In the genomic region with DNA sequence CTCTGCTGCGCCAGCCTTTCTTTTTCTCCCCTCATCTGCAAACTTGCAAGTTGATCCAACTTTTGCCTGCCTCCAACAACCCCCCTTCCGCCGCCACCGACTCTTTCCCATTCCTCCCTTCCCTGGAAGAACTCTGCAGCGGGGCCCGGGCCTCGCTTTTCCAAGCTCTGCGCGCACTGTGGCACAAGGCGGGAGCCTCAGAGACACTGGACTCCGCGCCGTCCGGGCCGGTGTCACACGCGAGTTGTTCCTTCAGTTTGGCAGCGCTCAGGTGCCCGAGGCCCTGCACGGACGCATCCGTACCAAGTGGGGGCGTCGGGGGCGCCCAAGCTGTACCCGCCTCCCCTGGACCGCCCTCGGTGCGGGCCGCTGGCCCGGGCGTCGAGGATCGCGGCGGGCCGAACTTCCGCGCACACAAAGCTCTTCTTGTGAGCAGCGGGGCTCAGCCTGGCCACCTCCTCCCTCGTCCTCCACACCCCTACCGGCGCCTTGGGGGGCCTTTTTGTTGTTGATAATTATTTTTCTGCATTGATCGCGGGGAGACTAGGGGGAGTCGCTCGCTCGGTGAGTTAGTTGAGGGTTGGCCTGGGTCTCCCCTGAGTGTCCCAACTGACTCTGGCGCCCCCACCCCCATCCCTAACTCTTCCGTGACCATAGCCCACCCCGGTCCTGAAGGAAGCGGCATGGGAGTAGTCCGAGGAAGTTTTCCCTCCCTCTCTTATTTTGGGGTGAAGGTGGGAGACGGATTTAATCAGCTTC, we compare ENCODE assay signal across 8 mouse cellular contexts. TPM values are rescaled to one million over a fixed set of nuclear protein-coding genes. Genes with fewer than 3 reads are reported as not detected.
A peak's percentile ranks its signal among the peaks of the same experiment; 100 is the strongest.
DNase-seq lines count a peak whose midpoint lies in the region; ATAC-seq and TF ChIP-seq lines count a peak whose summit lies in the region.

No protein-coding gene starts in this region.

- peaks cover 31% of the 10 kb centered on the region for H3K4me1 ChIP-seq in heart, postnatal 0 days (ENCODE audit: control insufficient read depth, insufficient read depth)
- H3K4me1 ChIP-seq in limb, embryonic 13.5 days, result peaks cover 55% of the 10 kb centered on the region
- H3K4me1 ChIP-seq in midbrain, embryonic 16.5 days (ENCODE audit: control insufficient read depth, insufficient read depth, low read length), result peaks cover 29% of the 10 kb centered on the region

- H3K4me3 ChIP-seq in heart, postnatal 0 days (ENCODE audit: low read depth, low read length), result peak overlapping the region; percentile 80
- H3K4me3 ChIP-seq in limb, embryonic 13.5 days, result peak overlapping the region; percentile 95
- H3K4me3 ChIP-seq in midbrain, embryonic 16.5 days (ENCODE audit: low read depth, low read length), result peak overlapping the region; percentile 55

- no peak for TF ChIP-seq EP300 in heart, postnatal 0 days (IDR thresholded peaks at IDR 0.05; ENCODE audit: low read depth)

- TF ChIP-seq CTCF in heart, postnatal 0 days (IDR thresholded peaks at IDR 0.05; ENCODE audit: low read depth), result no peak

- H3K4me2 ChIP-seq in heart, postnatal 0 days (ENCODE audit: low read depth, low read length), result peak overlapping the region; percentile 81
- H3K4me2 ChIP-seq in limb, embryonic 13.5 days (replicated peaks), result peak overlapping the region; percentile 96
- H3K4me2 ChIP-seq in midbrain, embryonic 16.5 days (ENCODE audit: low read length), result peak overlapping the region; percentile 88

- 4% methylated on average over 47 of the region's 54 CpGs for WGBS in heart, postnatal 0 days
- 1% methylated on average over 54 of the region's 54 CpGs for WGBS in limb, embryonic 13.5 days
- 2% methylated on average over 48 of the region's 54 CpGs for WGBS in midbrain, embryonic 16.5 days

- no peaks in the 10 kb centered on the region for H3K9me3 ChIP-seq in heart, postnatal 0 days (replicated peaks; ENCODE audit: control insufficient read depth, low read length)
- H3K9me3 ChIP-seq in limb, embryonic 13.5 days, result no peaks in the 10 kb centered on the region
- no peaks in the 10 kb centered on the region for H3K9me3 ChIP-seq in midbrain, embryonic 16.5 days (replicated peaks; ENCODE audit: control insufficient read depth, low read length, poor library complexity, severe bottlenecking)

- peak; percentile 65 to 70 for DNase-seq in spleen, postnatal 10 days (ENCODE audit: low spot score in 2 of 2)
- no peak for DNase-seq in spleen, adult 12 weeks (ENCODE audit: low spot score)
- peak; percentile 53 for DNase-seq in embryo, embryonic 10 days (ENCODE audit: low spot score)
- DNase-seq in heart, postnatal 0 days (ENCODE audit: low spot score), result no peak
- DNase-seq in frontal cortex, postnatal 36 days (ENCODE audit: low spot score in 2 of 2), result no peak
- no peak for DNase-seq in layer of hippocampus, adult 18-20 months (ENCODE audit: low spot score in 2 of 2)

- peak; percentile 42 for ATAC-seq in heart, postnatal 0 days (ENCODE audit: insufficient read depth, low read depth)
- ATAC-seq in limb, embryonic 13.5 days (ENCODE audit: low FRiP score, low read depth), result peak; percentile 13; the same call in 1 of the 2 replicates
- peak; percentile 30; the same call in 1 of the 2 replicates for ATAC-seq in midbrain, embryonic 16.5 days

- peak overlapping the region; percentile 94 for H3K27ac ChIP-seq in heart, postnatal 0 days (ENCODE audit: low read depth)
- peak overlapping the region; percentile 98 for H3K27ac ChIP-seq in limb, embryonic 13.5 days
- peak overlapping the region; percentile 79 for H3K27ac ChIP-seq in midbrain, embryonic 16.5 days (ENCODE audit: low read length)

- H3K9ac ChIP-seq in heart, postnatal 0 days (replicated peaks; ENCODE audit: low read depth, low read length), result peak overlapping the region; percentile 95
- H3K9ac ChIP-seq in limb, embryonic 13.5 days, result peak overlapping the region; percentile 99
- peak overlapping the region; percentile 76 for H3K9ac ChIP-seq in midbrain, embryonic 16.5 days (ENCODE audit: low read depth, low read length)

- H3K27me3 ChIP-seq in heart, postnatal 0 days (ENCODE audit: control insufficient read depth, insufficient read depth, low read length), result no peaks in the 10 kb centered on the region
- H3K27me3 ChIP-seq in limb, embryonic 13.5 days, result no peaks in the 10 kb centered on the region
- H3K27me3 ChIP-seq in midbrain, embryonic 16.5 days (ENCODE audit: control insufficient read depth, insufficient read depth, low read depth, low read length), result no peaks in the 10 kb centered on the region

- H3K36me3 ChIP-seq in heart, postnatal 0 days (replicated peaks; ENCODE audit: control insufficient read depth, insufficient read depth, low read length), result peaks cover 14% of the 10 kb centered on the region
- peaks cover 34% of the 10 kb centered on the region for H3K36me3 ChIP-seq in limb, embryonic 13.5 days
- H3K36me3 ChIP-seq in midbrain, embryonic 16.5 days (ENCODE audit: control insufficient read depth, insufficient read depth, low read length), result no peaks in the 10 kb centered on the region

RNA-seq across cellular contexts. Expression of a gene that starts 0.8 kb away (rescaled TPM):
- total RNA-seq in heart, postnatal 0 days (2014; rRNA removed; ENCODE audit: low replicate concordance), result 59.9 and 73.2 TPM in 2 replicates
- polyA plus RNA-seq in heart, postnatal 0 days (2015; fragmentation: Nextera tagmentation; extraction: Ambion mirVana), result 59.7 and 60.9 TPM in 2 replicates
- 198 and 204 TPM in 2 replicates for polyA plus RNA-seq in limb, embryonic 13.5 days (2015; fragmentation: Nextera tagmentation; extraction: Ambion mirVana)
- 43.5 and 43.9 TPM in 2 replicates for polyA plus RNA-seq in midbrain, embryonic 16.5 days (2015; fragmentation: Nextera tagmentation; extraction: Ambion mirVana)
- total RNA-seq in layer of hippocampus, adult 18-20 months (2021), result 10 to 100 TPM; 15.0 to 15.2 TPM

RNA-seq across cellular contexts. Expression of a gene that starts 5.5 kb away (rescaled TPM):
- 132 and 145 TPM in 2 replicates for total RNA-seq in heart, postnatal 0 days (2014; rRNA removed; ENCODE audit: low replicate concordance)
- polyA plus RNA-seq in heart, postnatal 0 days (2015; fragmentation: Nextera tagmentation; extraction: Ambion mirVana), result 335 and 371 TPM in 2 replicates
- polyA plus RNA-seq in limb, embryonic 13.5 days (2015; fragmentation: Nextera tagmentation; extraction: Ambion mirVana), result 224 and 233 TPM in 2 replicates
- polyA plus RNA-seq in midbrain, embryonic 16.5 days (2015; fragmentation: Nextera tagmentation; extraction: Ambion mirVana), result 247 and 252 TPM in 2 replicates
- total RNA-seq in layer of hippocampus, adult 18-20 months (2021), result 100 to 1,000 TPM in 1 of 2 experiments, 10 to 100 TPM in 1; 94.8 to 109 TPM

RNA-seq across cellular contexts. Expression of a gene that starts 14.7 kb away (rescaled TPM):
- total RNA-seq in heart, postnatal 0 days (2014; rRNA removed; ENCODE audit: low replicate concordance), result 11.3 and 16.6 TPM in 2 replicates
- polyA plus RNA-seq in heart, postnatal 0 days (2015; fragmentation: Nextera tagmentation; extraction: Ambion mirVana), result 6.7 and 8.9 TPM in 2 replicates
- 5.1 and 6.1 TPM in 2 replicates for polyA plus RNA-seq in limb, embryonic 13.5 days (2015; fragmentation: Nextera tagmentation; extraction: Ambion mirVana)
- polyA plus RNA-seq in midbrain, embryonic 16.5 days (2015; fragmentation: Nextera tagmentation; extraction: Ambion mirVana), result 4.3 and 4.9 TPM in 2 replicates
- 1 to 10 TPM; 1.5 to 2.2 TPM for total RNA-seq in layer of hippocampus, adult 18-20 months (2021)

RNA-seq across cellular contexts. Expression of a gene that starts 31.7 kb away (rescaled TPM):
- 81.5 and 110 TPM in 2 replicates for total RNA-seq in heart, postnatal 0 days (2014; rRNA removed; ENCODE audit: low replicate concordance)
- polyA plus RNA-seq in heart, postnatal 0 days (2015; fragmentation: Nextera tagmentation; extraction: Ambion mirVana), result 47.8 and 54.4 TPM in 2 replicates
- 31.0 and 34.4 TPM in 2 replicates for polyA plus RNA-seq in limb, embryonic 13.5 days (2015; fragmentation: Nextera tagmentation; extraction: Ambion mirVana)
- polyA plus RNA-seq in midbrain, embryonic 16.5 days (2015; fragmentation: Nextera tagmentation; extraction: Ambion mirVana), result 26.9 and 28.2 TPM in 2 replicates
- 10 to 100 TPM; 33.8 to 34.6 TPM for total RNA-seq in layer of hippocampus, adult 18-20 months (2021)

RNA-seq across cellular contexts. Expression of a gene that starts 43.6 kb away (rescaled TPM):
- total RNA-seq in heart, postnatal 0 days (2014; rRNA removed; ENCODE audit: low replicate concordance), result 0.77 TPM in 1 of 2 replicates, not detected in the other
- polyA plus RNA-seq in heart, postnatal 0 days (2015; fragmentation: Nextera tagmentation; extraction: Ambion mirVana), result 0.15 and 0.27 TPM in 2 replicates
- polyA plus RNA-seq in limb, embryonic 13.5 days (2015; fragmentation: Nextera tagmentation; extraction: Ambion mirVana), result 2.8 and 3.2 TPM in 2 replicates
- polyA plus RNA-seq in midbrain, embryonic 16.5 days (2015; fragmentation: Nextera tagmentation; extraction: Ambion mirVana), result 46.0 and 48.9 TPM in 2 replicates
- 10 to 100 TPM; 21.0 to 23.1 TPM for total RNA-seq in layer of hippocampus, adult 18-20 months (2021)

Comparison
In these comparisons a context has a peak if more than half of its experiments do, and no peak if none do; other contexts are left out.
1. DNase-seq: peak in spleen, postnatal 10 days (2 of 2) and embryo, embryonic 10 days (single experiment); none in spleen, adult 12 weeks (single experiment), heart, postnatal 0 days (single experiment), frontal cortex, postnatal 36 days (0 of 2) and layer of hippocampus, adult 18-20 months (0 of 2).
2. Peak in every context shown above with its lines, with median percentiles within 50 percentile points of each other: ATAC-seq, H3K27ac ChIP-seq, H3K4me2 ChIP-seq, H3K4me3 ChIP-seq and H3K9ac ChIP-seq.